Mouse (Mus musculus): ENCODE results near the gene Gucy1a1. TPM values are rescaled to one million over a fixed set of nuclear protein-coding genes. Genes with fewer than 3 reads are reported as not detected.
A peak's percentile ranks its signal among the peaks of the same experiment; 100 is the strongest.
"Not testable (repeated sequence)": the region's sequence is repeated elsewhere in the genome, so short reads cannot be mapped to it uniquely, and the experiment has no call there.

Gene Gucy1a1
- 10 to 100 TPM; 84.1 to 84.3 TPM for total RNA-seq (2021)
- long read RNA-seq, experiment 1, full-length matches to known transcripts = 48 of 62 reads
- long read RNA-seq, experiment 1, partial matches to known transcripts = 9 of 62 reads
- long read RNA-seq, experiment 1, other reads (novel, unspliced or antisense) = 5 of 62 reads
- long read RNA-seq, experiment 2, full-length matches to known transcripts = 35 of 42 reads
- long read RNA-seq, experiment 2, partial matches to known transcripts = 3 of 42 reads
- long read RNA-seq, experiment 2, other reads (novel, unspliced or antisense) = 4 of 42 reads

DNA sequence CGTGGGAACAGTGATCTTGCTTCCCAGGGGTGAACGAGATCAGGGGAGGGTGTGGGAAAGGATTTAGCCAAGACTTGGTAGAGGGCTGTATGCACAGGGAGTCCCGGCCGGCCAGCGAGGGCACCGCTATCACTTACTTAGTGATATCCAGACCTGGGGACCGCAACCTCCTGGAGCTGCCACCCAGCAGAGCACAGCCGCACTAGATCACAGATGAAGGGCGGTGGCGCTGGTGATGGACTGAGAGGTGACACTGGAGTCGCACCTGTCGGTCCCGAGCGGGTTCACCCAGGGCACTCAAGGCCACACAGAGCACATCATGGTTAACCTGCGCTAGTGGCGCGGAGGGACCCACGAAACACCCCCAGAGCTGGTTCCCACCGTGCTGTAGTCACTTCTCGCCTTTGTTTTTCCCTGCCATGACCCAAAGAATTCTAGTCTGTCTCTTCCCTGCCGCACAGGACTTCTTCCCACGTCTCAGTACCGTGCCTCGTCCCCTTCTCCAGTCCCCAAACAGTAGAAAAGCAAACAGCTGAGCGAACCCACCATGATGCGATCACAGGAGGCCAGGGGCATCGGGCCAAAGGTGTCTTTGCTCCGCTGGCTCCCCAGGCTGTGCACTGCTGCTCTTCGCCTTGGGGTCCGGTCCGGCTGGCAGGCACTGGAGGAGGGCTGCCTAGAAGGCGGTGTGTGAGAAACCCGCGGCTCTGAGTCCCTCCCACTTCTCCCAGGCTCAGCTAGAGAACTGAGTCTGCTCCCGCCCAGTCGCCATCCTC, at the start of gene Gucy1a1:
Gene Gucy1a1 (minus strand): TSS at position 664 of the 776 bp plus-strand sequence.
- peak; percentile 48 to 66 for DNase-seq (ENCODE audit: low spot score in 2 of 2)

GRCm38 (mm10) chr3:82191559-82192245, 46.1 kb upstream of the Gucy1a1 start:
- no peak for DNase-seq (ENCODE audit: low spot score in 2 of 2)

GRCm38 (mm10) chr3:82185626-82186025, 40.0 kb upstream of the Gucy1a1 start:
- DNase-seq (ENCODE audit: low spot score in 2 of 2) = peak; percentile 39 to 47

DNA sequence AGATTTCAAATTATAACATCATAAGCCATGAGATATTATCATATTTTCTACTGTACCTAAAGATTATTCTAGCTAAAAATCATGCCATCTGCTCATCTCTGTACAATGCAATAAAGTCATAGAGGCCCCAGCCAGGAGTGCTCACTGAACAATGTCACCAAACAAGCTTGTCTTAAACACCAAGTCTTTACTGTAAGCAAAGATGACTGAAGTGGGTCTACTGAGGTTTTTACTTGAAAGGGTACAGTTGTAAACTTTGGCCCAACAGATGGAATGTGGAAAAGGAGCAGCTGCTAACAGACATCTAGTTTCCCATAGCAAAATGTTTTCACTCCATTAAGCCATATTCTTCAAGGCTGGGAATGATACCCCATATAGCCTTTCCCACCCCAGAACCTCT, 35.9 kb upstream of the Gucy1a1 start:
- no peak for DNase-seq (ENCODE audit: low spot score in 2 of 2)

- no peak for DNase-seq (ENCODE audit: low spot score in 2 of 2)
Measured at GRCm38 (mm10) chr3:82180253-82180652, 34.7 kb upstream of the Gucy1a1 start.

- DNase-seq (ENCODE audit: low spot score in 2 of 2) = no peak
Measured at GRCm38 (mm10) chr3:82175501-82175900, 29.9 kb upstream of the Gucy1a1 start.

DNA sequence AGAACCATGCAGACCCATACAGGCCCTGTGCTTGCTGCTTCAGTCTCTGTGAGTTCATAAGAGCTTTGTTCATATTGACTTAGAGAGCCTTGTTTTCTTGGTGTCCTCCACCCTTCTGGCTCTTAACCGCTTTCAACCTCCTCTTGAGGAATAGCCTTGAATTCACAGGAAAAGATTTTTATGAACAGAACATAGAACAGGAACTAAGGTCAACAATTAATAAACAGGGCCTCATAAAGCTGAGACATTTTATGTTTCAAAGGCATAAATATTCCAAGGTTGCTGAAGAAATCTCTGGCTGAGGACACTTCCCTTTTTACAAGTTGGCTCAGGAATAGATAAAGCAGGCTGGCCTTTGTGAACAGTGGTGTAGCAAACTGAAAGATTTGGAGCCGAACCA, 21.5 kb upstream of the Gucy1a1 start:
- DNase-seq (ENCODE audit: low spot score in 2 of 2) = no peak

- no peak for DNase-seq (ENCODE audit: low spot score in 2 of 2)
Measured at GRCm38 (mm10) chr3:82165937-82166336, 20.3 kb upstream of the Gucy1a1 start.

DNA sequence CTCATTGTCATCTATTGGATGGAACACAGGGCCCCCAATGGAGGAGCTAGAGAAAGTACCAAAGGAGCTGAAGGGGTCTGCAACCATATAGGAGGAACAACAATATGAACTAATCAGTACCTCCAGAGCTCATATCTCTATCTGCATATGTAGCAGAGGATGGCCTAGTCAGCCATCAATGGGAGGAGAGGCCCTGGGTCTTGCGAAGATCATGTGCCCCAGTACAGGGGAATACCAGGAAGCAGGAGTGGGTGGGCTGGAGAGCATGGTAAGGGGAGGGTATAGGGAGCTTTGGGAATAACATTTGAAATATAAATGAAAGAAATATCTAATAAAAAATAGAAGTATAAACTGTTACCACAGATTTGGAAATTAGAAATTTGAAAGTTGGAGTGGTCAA, 17.4 kb upstream of the Gucy1a1 start:
- not testable (repeated sequence) for DNase-seq (ENCODE audit: low spot score in 2 of 2)

DNA sequence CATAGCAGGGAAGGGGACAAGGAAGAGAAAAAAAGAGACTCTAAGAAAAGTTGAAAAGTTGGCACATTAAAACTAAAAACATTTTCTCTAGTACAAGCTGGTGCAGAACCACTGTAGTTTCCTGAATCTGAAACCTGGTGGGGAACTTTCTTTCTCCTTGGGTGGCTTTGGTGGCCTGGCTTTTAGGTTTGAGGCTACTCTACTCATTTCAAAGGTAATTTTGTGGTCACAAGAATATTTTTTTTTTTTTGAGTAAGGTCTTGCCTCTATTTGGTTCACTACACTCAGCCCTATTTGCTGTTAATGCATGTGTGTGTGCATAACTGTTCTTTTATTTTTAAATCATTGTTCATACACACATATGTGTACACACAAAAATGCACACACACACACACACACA, 389 bp upstream of the Gucy1a1 start:
- no peak for DNase-seq (ENCODE audit: low spot score in 2 of 2)

GRCm38 (mm10) chr3:82144725-82145125, 864 bp downstream of the Gucy1a1 start:
- DNase-seq (ENCODE audit: low spot score in 2 of 2) = peak in 1 of 2 experiments; percentile 26

DNA sequence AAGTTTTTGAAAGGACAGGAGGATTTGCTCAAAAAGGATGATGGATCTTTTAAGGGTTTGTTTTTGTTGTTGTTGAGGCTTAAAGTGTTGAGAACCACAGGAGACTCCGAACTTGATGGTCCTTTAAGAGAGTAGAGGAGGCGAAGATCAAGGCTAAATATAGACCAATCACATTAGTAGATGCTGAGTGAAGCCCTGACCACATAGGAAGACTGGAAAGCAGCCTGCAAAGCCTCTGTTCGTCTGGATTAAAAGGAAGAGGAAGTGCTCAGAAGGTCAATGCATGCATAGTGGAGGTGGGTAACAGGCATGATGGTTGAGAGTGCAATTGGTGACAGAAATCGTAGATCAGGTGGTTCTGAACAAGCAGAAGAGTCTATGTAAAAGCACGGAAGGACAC, 4.8 kb downstream of the Gucy1a1 start:
- DNase-seq (ENCODE audit: low spot score in 2 of 2) = no peak

DNA sequence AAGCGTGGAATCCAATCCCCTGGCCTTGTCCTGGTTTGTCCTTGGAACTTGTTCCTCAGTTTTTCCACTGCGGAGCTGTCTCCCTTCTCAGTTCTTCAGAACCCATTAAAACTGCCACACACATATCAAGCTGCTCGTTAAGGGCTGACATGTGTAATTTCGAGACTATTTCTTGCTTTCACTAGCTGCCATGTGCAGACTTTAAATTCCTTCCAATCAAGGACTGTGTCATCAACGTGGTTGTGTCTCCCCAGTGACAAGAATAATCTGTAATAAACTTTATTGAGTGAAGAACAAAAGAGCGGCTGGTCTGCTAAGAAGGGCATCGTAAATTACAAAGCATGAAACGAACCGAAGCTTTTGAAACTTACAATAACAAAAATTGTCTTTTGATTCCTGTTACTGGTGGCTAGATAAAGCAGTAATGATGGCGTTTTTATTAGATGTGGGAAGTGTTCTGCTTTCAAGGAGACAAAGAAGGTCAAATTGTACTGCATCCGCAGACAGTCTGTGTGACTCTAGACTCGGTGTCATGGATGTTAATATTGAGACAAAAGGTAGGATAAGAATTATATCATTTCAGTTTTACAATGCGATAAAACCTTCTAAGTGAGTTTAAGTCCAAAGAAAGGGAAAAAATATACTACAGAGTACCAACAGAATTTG, 7.5 kb downstream of the Gucy1a1 start:
- DNase-seq (ENCODE audit: low spot score in 2 of 2) = no peak

DNA sequence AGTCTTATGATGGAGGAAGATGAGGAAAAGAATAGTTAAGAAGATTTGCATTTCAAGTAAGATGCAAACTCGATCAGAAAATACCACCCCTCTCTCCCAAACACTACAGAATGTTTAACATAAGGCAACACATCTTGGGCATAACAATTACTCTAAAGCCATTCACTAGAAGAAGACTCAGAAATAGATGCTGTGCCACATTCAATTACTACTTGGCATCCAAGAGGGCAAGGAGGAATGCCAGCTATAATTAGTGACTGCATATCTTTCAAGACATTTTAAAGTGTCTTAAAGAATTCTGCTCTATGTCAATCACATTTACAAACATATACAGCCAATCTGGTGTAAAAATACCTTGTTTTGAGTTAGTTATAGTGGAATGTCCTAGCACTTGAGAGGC, 10.1 kb downstream of the Gucy1a1 start:
- DNase-seq (ENCODE audit: low spot score in 2 of 2) = no peak

GRCm38 (mm10) chr3:82129258-82129657, 16.3 kb downstream of the Gucy1a1 start:
- DNase-seq (ENCODE audit: low spot score in 2 of 2) = no peak

DNA sequence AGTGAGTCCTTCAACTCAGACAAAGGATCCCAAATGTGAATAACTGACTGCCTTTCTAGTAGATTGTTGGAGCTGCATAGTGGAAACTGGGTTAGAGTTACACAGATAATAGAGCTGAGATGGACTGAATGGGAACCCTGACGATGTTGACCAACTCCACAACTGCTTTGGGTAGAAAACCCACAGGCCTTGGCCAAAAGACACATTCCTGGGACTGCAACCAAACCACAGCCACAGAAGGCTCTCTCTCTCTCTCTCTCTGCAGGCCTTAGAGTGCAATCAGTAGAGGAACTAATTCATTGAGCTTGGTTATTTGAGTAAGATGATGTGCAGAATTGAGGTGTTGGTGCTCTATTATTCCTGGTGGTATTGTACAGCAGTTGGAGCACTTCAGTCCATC, 21.0 kb downstream of the Gucy1a1 start:
- no peak for DNase-seq (ENCODE audit: low spot score in 2 of 2)

GRCm38 (mm10) chr3:82118916-82119315, 26.7 kb downstream of the Gucy1a1 start:
- no peak for DNase-seq (ENCODE audit: low spot score in 2 of 2)

DNA sequence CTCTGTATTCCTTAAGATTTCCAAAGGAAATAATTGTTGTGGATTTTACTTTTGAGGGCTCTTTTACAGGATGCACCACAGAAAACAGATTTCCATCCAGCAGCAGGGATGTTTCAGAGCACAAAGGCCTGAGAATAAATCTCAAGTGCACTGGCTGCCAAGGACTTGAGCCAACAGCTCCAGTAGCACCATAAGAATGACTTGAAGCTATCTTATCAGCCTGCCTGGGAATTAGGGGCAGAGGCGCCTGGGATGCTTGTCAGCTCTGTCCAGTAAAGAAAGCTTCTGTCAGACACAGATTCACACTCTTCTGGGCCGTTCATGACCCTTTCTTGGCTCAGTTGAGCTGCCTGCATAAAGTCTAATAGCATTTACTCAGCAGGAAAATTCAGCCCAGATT, 33.1 kb downstream of the Gucy1a1 start:
- no peak for DNase-seq (ENCODE audit: low spot score in 2 of 2)

- no peak for DNase-seq (ENCODE audit: low spot score in 2 of 2)
Measured at GRCm38 (mm10) chr3:82111986-82112385, 33.6 kb downstream of the Gucy1a1 start.

DNA sequence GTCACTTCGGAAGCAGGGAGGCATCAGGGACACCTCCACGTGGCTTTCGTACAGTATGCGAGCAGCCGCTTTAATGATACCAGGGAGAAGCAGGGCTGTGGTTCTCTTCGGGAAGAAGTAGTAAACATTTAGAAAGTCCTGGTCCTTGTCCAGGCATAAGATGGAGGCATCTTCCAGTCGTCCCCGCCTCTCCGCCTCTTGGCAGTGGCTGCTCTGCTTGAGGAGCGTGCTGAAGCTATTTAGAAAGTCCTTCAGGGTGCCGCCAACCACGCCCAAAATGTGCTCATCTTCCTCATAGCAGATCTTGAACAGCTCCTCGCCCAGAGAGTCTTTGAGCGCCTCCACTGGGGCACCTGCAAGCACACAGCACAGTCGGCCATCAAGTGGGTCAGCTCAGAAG, 36.6 kb downstream of the Gucy1a1 start:
- DNase-seq (ENCODE audit: low spot score in 2 of 2) = no peak

- no peak for DNase-seq (ENCODE audit: low spot score in 2 of 2)
Measured at GRCm38 (mm10) chr3:82104229-82104628, 41.4 kb downstream of the Gucy1a1 start.

- DNase-seq (ENCODE audit: low spot score in 2 of 2) = peak in 1 of 2 experiments; percentile 26
Measured at GRCm38 (mm10) chr3:82099127-82099526, 46.5 kb downstream of the Gucy1a1 start.
